Mouse (Mus musculus) E14TG2a.4 (cell line): Measurements from ENCODE around the gene Mtcl1.

Source experiments
- CTCF ChIP-seq: conservative IDR thresholded peaks from 2 replicates; pipeline ENCODE4 v1.5.1; 2014; ENCODE audit warnings: low read length
- POU5F1 ChIP-seq: IDR thresholded peaks from 2 replicates; pipeline ENCODE4 v1.6.1; 2014; ENCODE audit warnings: low read length, borderline replicate concordance

DNA sequence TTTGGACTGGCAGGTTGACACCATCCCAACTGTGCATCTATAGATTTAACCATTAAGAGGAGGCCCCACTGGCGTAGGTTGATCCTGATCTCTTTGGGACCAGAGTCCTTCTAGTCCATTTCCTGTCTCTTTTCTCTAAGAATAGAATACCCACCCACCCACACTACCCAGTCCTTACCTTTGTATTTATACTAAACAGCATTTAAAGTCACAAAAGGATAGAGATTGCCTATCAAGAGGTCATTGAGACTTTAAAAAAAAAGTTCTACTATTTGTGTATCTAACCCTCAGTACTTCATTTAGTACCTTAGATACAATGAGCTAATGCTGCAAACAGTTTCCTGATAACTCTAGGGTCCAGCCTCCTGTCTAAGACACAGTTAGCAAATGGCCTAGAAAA, 35.2 kb downstream of the Mtcl1 start:
- no peak for TF ChIP-seq CTCF
- no peak for TF ChIP-seq POU5F1
